Mouse (Mus musculus): ENCODE results near the gene Shbg.

DNA sequence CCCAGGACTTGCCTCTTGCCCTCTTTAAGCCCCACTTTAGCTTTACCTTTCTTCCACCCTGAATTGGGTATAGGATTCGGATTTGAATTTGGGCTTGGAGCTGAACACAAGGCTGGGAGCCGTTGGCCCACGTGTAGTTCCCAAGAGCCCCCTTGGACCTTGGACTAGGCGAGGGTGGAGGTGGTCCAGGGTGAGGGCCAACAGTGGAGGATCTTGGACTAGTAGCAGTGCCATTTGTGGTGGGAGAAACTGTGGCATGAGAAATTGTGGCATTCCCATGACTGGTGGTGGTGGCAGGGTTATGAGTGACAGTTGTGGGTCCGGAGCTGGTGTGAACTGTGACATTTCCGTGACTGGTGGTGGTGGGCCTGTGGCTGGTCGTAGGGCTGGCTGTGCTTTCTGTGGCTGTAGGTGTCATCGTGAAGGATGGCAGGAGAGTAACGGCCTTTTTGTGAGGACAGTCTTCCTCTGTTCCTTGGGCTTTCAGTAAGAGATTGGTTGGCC lies 47.8 kb upstream of the Shbg start:
- TF ChIP-seq CTCF (IDR thresholded peaks at IDR 0.05; ENCODE audit: low read depth, low read length) (no peak), POLR2A (IDR thresholded peaks at IDR 0.05; ENCODE audit: extremely low read depth, insufficient read depth, low read length) (no peak)

Data from liver, adult 2 months (tissue).